Mouse (Mus musculus) bone marrow macrophage, adult 2 months (primary cell): ENCODE data around the gene Grxcr1. TPM values are rescaled to one million over a fixed set of nuclear protein-coding genes. Genes with fewer than 3 reads are reported as not detected.

Source experiments
- H3K27ac ChIP-seq: 2 replicates; pipeline ENCODE4 v1.5.1; 2012; ENCODE audit warnings: low read depth, low read length; ENCODE audit not compliant: insufficient read depth
- H3K4me1 ChIP-seq: 2 replicates; pipeline ENCODE4 v1.6.1; 2012; ENCODE audit warnings: low read length; ENCODE audit not compliant: control insufficient read depth, insufficient read depth
- H3K4me3 ChIP-seq: 2 replicates; pipeline ENCODE4 v1.5.1; 2012; ENCODE audit warnings: mild to moderate bottlenecking, low read length, moderate library complexity; ENCODE audit not compliant: insufficient read depth
- CTCF ChIP-seq: IDR thresholded peaks from 2 replicates; pipeline ENCODE4 v1.5.1; 2012; ENCODE audit warnings: low read depth, mild to moderate bottlenecking, low read length, moderate library complexity
- POLR2A ChIP-seq: IDR thresholded peaks from 2 replicates; pipeline ENCODE4 v1.6.1; 2012; ENCODE audit warnings: mild to moderate bottlenecking, low read depth, low read length, borderline replicate concordance
- polyA plus RNA-seq: library from polyadenylated mRNA; stranded (reverse); fragments of >200 nt; gene quantifications from 2 replicates; pipeline ENCODE4 v1.2.4, GENCODE M21; 2012; ENCODE audit not compliant: missing spikeins, insufficient read depth, insufficient read length

Grxcr1 gene
- polyA plus RNA-seq: not detected in 2 replicates

DNA sequence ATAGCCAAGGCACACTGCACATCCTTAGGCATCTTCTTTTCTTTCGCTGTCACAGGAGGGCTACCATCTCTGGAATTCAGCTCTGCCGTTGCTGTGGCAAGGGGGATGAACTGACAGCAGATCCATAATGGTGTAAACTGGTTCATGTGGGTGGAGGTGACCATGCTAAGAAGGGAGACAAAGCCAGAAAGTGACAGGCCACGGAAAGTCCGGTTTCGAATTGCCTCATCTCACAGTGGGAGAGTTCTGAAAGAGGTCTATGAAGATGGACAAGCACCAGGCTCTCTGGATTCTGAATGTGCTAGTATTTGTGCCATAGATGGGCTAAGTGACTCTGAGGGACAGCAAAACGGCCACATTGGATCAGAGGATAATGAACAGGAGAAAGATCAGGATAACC, at the start of gene Grxcr1:
Grxcr1 (plus strand) TSS at position 92 of the 400 bp plus-strand sequence.
- Histone ChIP-seq H3K4me3 (no peak within 1 kb of the TSS), H3K4me1 (peaks cover 13% of the 10 kb centered on the region), H3K27ac (no peak within 1 kb of the TSS)
- no peak for TF ChIP-seq POLR2A
- no peak for TF ChIP-seq CTCF

DNA sequence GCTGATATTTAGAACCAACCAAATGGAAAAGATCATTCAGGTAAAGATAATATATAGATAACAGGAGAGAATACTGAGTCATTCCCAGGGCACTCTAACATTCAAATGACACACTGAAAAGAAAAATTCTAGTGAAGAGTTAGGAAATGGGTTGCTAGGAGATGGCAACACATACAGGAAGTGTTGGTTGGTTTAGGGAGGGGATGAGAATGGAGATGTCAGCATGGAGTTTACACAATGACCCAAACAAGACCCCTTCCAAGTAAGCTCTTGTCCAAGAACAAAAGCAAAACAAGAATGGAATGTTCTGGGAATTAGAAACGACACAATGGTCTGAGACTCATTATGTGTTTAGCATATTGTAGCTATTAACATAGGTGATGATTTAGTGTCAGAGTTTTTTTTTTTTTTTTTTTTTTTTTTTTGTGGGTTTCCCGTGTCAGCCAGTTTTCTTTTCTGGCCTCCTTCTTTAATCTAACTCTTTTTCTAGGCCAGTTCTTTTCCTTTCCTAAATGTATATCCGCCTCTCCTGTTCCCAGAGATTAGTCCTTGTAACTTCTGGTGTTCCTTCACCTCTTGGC, 49.6 kb upstream of the Grxcr1 start:
- H3K4me1 ChIP-seq: no peaks in the 10 kb centered on the region
- H3K27ac ChIP-seq: no peak overlapping the region
- no peak overlapping the region for H3K4me3 ChIP-seq
- no peak for TF ChIP-seq POLR2A
- TF ChIP-seq CTCF: no peak

DNA sequence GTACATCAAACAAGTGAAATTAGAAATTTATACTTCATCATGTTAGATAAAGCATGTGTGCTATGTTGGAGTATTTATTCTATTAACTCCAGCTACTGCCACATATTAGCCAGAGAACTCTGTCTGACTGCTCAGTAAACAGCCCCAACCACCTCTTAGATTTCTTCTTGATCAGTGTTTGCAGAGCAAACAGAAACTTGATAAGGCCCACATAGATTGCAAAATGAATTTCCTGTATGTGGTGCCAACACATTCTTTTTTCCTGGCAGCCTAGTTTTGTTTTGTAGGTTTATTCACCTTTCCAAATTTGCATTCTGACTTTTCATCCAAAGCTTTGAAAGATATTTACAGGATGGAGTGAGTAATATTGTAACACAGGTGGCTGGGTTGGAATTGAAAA, 41.2 kb upstream of the Grxcr1 start:
- Histone ChIP-seq H3K4me3 (no peak overlapping the region), H3K4me1 (no peaks in the 10 kb centered on the region), H3K27ac (no peak overlapping the region)
- TF ChIP-seq POLR2A: no peak
- TF ChIP-seq CTCF: no peak

DNA sequence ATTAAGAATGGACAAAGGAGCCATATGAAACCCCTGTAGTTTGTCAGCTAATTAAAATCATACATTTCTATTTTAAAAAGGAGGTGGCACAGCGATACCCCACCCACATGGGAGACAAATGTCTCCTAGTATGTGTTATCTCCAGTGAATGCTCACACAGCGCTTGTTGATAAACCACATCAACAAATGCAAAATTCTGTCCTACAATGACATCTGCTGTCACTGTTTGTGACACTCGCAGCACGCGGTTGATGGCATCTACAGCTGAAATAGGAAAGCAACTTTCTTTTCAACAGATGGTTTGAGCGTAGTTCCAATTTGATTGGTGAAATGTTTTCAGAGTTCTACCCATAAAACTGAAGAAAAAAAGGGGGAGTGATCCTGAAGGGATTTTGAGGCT, 29.0 kb upstream of the Grxcr1 start:
- no peak overlapping the region for H3K27ac ChIP-seq
- TF ChIP-seq POLR2A (no peak), CTCF (no peak)
- H3K4me1 ChIP-seq: no peaks in the 10 kb centered on the region
- H3K4me3 ChIP-seq: no peak overlapping the region

DNA sequence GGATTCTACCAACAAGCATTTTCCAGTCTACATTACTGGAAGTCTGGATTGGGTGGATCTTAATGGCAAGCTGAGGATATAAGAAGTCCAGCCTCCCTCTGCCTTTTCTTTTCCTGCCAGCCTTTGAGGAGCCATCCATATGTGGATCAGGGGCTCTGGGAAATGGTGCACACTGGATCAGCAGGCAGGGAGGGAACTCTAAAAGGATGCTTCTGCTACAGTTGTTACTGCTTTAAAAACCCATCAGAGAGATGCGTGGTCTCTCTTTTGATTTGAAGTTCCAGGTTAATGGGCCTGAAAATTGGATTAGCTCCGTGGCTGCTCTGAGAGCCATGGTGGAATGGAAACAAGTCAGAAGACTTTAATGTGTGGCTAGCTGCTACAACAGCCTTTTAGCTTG, 27.7 kb upstream of the Grxcr1 start:
- Histone ChIP-seq H3K4me1 (no peaks in the 10 kb centered on the region), H3K27ac (no peak overlapping the region), H3K4me3 (no peak overlapping the region)
- TF ChIP-seq POLR2A: no peak
- TF ChIP-seq CTCF: no peak

DNA sequence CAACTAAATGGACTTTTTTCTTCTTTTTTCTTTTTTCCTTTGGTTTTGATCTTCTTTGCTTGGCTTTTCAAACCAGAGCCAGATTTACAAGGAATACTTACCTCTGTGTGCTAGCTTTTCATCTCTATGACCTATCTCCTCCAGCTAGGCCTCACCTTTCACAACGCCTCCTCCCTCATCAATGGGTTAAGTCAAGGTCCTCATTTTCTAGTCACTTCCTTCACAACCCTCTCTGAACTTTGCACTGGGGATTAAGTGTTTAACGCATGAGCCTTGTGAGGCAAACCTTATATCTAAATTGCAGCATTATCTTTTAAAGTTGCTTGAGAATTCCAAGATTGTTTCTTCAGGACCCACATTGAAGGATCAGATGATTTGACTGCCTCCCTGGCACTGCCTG, 27.2 kb upstream of the Grxcr1 start:
- Histone ChIP-seq H3K4me1 (no peaks in the 10 kb centered on the region), H3K4me3 (no peak overlapping the region), H3K27ac (no peak overlapping the region)
- TF ChIP-seq CTCF: no peak
- no peak for TF ChIP-seq POLR2A

DNA sequence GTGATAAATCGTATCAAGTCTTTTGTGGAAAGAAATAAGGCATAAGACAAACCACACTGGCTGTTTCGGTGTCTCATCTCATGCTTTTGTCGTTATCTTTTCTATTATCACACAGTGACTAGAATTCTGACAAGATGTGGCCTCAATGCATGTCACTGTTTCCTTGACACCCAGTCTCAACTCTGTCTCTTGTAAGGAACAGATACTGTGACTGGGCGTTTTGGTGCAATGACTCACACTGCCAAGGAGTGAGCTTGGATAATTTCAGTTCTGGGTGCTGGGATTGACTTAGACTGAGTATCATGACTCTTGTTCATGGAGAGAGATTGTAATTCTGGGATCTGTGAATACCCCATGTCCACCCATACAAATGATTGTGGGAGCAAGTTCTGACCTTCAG, 24.6 kb upstream of the Grxcr1 start:
- Histone ChIP-seq H3K27ac (no peak overlapping the region), H3K4me3 (no peak overlapping the region), H3K4me1 (no peaks in the 10 kb centered on the region)
- TF ChIP-seq CTCF: no peak
- no peak for TF ChIP-seq POLR2A

DNA sequence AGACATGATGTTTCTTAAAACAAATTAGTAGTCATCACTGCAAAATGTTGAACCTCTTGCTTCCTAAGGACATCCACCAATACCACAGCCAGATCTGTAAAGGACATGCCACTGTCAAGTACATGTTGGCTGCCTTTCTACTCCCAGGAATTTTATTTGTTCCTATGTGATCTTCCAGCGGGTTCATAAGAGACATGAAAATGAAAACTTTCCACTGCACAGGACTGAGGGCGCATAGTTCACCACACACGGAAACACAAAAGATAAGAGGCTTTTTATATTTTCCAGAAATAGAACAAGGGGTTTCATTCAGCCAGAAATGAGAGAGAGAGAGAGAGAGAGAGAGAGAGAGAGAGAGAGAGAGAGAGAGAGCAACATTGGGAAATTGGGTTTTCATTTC, 20.1 kb upstream of the Grxcr1 start:
- no peak overlapping the region for H3K27ac ChIP-seq
- H3K4me1 ChIP-seq: no peaks in the 10 kb centered on the region
- TF ChIP-seq POLR2A: no peak
- no peak for TF ChIP-seq CTCF
- no peak overlapping the region for H3K4me3 ChIP-seq

DNA sequence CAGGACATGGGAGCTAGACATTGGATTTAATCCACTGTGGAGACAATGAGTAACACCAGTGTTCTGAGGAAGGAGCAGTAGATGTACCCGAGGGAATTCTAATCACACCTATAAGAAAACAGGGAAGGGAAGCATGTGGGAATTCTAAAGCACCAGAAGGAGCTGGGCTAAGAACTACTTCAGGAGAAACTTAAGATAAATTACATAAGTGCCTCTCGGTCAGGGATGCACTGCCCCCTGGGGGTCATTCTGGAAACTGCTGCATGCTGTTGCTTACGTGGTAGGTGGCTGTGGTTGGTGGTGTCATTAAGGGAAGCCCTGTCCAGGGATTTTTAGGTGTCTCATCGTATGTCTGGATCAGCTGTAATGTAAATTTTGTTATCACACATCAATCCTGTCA, 19.0 kb upstream of the Grxcr1 start:
- Histone ChIP-seq H3K27ac (no peak overlapping the region), H3K4me3 (no peak overlapping the region), H3K4me1 (no peaks in the 10 kb centered on the region)
- TF ChIP-seq CTCF (peak; percentile 88), POLR2A (no peak)

DNA sequence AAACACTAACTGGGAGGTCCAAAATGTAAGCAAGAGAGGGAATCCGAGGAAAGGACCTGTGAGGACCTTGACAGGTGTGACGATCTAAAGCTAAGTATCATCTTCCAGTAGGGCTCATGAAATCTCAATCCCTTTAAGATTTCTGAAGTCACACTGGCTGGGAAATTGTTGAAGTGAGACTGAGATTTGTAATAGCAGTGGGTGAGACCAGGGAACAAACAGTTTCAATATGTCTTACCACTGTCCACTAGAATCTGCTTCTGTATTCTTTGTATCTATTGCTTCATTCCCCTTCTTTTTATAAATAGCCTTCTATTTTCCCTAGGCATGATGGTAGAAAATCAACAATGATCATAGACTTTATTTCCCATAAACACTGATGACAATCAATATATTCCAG, 10.8 kb upstream of the Grxcr1 start:
- Histone ChIP-seq H3K4me3 (no peak overlapping the region), H3K4me1 (no peaks in the 10 kb centered on the region), H3K27ac (no peak overlapping the region)
- TF ChIP-seq CTCF (no peak), POLR2A (no peak)

DNA sequence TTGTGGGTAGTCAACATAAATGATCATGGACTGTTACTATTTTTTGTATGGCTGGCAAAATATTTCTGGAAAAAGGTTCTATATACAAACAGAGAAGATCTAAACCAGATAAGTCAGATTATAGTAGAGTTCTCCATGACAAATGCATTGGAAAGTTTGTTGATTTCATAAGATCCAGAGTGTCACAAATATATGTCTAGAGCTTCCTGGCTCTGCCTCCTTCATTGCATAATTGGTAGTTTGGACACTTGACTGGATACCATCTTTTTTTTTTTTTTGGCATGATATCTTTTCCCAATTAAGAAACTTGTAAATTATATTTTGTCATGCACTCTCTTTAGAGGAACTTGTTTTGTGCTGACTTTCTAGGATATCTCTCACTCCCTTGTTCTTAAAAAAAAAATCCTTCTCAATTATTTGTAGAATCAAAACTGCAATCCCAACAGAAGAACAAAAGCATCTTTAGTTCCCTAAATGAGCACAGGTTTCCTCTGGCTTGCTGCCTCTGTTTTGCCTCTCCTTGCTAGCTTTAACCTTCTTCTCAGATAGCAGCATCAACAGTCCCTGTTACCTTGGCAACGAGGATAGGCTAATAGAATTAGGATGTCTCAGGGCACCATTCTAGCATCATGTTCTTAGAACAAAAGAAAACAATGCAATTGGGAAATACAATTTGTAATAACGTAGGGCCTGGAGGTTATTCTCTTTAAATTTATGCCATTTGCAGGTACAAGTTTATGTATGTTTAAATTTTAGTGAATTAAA, 4.8 kb upstream of the Grxcr1 start:
- Histone ChIP-seq H3K4me3 (no peak overlapping the region), H3K4me1 (peaks cover 8% of the 10 kb centered on the region)
- TF ChIP-seq CTCF: no peak
- TF ChIP-seq POLR2A: no peak

More for the DNA sequence above, 4.8 kb upstream of the Grxcr1 start:
- no peak overlapping the region for H3K27ac ChIP-seq
